Mouse (Mus musculus): ENCODE data around the gene Olfr822.

- no peak for TF ChIP-seq EP300 (IDR thresholded peaks at IDR 0.05; ENCODE audit: low read depth)
- no peak for TF ChIP-seq CTCF (IDR thresholded peaks at IDR 0.05; ENCODE audit: low read depth)
Observed at GRCm38 (mm10) chr10:130070910-130071309, at the start of gene Olfr822.

Measured in liver, embryonic 14.5 days (tissue).